Mouse (Mus musculus): ENCODE measurements around the gene Il3ra. TPM values are rescaled to one million over a fixed set of nuclear protein-coding genes. Genes with fewer than 3 reads are reported as not detected.

Il3ra gene
- polyA plus RNA-seq (2021; fragmentation: Nextera tagmentation): 0.22 and 0.78 TPM in 2 replicates
- long read RNA-seq, experiment 1, partial matches to known transcripts: 0 of 5 reads
- long read RNA-seq, experiment 1, other reads (novel, unspliced or antisense): 2 of 5 reads
- long read RNA-seq, experiment 2, partial matches to known transcripts: 0 of 1 reads
- long read RNA-seq, experiment 2, other reads (novel, unspliced or antisense): 1 of 1 reads

GRCm38 (mm10) chr14:14345948-14346812 lies at the start of gene Il3ra:
TSS of gene Il3ra (plus strand) at chr14:14346275.

DNA sequence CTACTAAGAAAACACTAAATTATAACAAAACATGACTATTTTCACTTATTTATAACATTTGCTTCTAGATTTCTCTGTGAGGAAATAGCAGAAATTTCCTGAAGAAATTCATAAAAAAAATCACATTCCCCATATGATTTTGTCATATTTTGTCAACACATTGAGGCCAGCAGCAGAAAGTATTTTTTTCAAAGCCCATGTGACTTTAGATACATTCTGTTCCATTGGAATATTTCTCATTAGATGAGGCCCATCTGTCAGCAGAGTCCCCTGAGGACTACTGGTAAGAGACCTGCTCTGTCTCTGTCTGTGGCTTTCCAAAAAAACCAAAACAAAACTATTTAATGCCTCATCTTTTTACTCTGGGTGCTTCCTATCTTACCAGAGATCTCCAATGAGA lies 23.5 kb upstream of the Il3ra start, which contains the start of gene Olfr31:
TSS of gene Olfr31 (plus strand) at position 301 of the 400 bp plus-strand sequence.

GRCm38 (mm10) chr14:14400998-14401397 lies 54.9 kb downstream of the Il3ra start, which contains the start of gene Olfr721-ps1:
TSS of gene Olfr721-ps1 (plus strand) at chr14:14401298.

Other genes with a start within 250 kb of the Il3ra start
- 132 and 154 TPM in 2 replicates for gene Psmd6, start 225.3 kb upstream of the Il3ra start, polyA plus RNA-seq (2021; fragmentation: Nextera tagmentation)
- not detected in 2 replicates for gene Olfr720, start 159.4 kb upstream of the Il3ra start, polyA plus RNA-seq (2021; fragmentation: Nextera tagmentation)
- gene Olfr31, start 23.4 kb upstream of the Il3ra start, polyA plus RNA-seq (2021; fragmentation: Nextera tagmentation): not detected in 2 replicates
- gene Olfr721-ps1, start 55.0 kb downstream of the Il3ra start, polyA plus RNA-seq (2021; fragmentation: Nextera tagmentation): not detected in 2 replicates